Mouse (Mus musculus): Measurements from ENCODE around the gene Gm20503. TPM values are rescaled to one million over a fixed set of nuclear protein-coding genes. Genes with fewer than 3 reads are reported as not detected.

The Gm20503 gene
- polyA plus RNA-seq, 1 experiment, result not detected

- Histone ChIP-seq H3K4me3 (ENCODE audit: insufficient read depth, low read length) (no peak overlapping the region), H3K27ac (ENCODE audit: insufficient read depth, low read length) (no peak overlapping the region), H3K4me1 (ENCODE audit: control insufficient read depth, insufficient read depth, low read length) (no peaks in the 10 kb centered on the region)
- TF ChIP-seq POLR2A (IDR thresholded peaks at IDR 0.05; ENCODE audit: low read depth, low read length) (no peak), CTCF (IDR thresholded peaks at IDR 0.05; ENCODE audit: borderline replicate concordance, insufficient read depth, low read length) (no peak)
Measured at GRCm38 (mm10) chr4:59069276-59069675, 66.3 kb downstream of the Gm20503 start.

GRCm38 (mm10) chr4:59083430-59083829, 80.4 kb downstream of the Gm20503 start:
- Histone ChIP-seq H3K4me1 (ENCODE audit: control insufficient read depth, insufficient read depth, low read length) (no peaks in the 10 kb centered on the region), H3K4me3 (ENCODE audit: insufficient read depth, low read length) (no peak overlapping the region), H3K27ac (ENCODE audit: insufficient read depth, low read length) (no peak overlapping the region)
- no peak for TF ChIP-seq POLR2A (IDR thresholded peaks at IDR 0.05; ENCODE audit: low read depth, low read length)
- TF ChIP-seq CTCF (IDR thresholded peaks at IDR 0.05; ENCODE audit: borderline replicate concordance, insufficient read depth, low read length), result no peak

GRCm38 (mm10) chr4:59089391-59089790, 86.4 kb downstream of the Gm20503 start:
- TF ChIP-seq POLR2A (IDR thresholded peaks at IDR 0.05; ENCODE audit: low read depth, low read length), result no peak
- TF ChIP-seq CTCF (IDR thresholded peaks at IDR 0.05; ENCODE audit: borderline replicate concordance, insufficient read depth, low read length), result no peak
- H3K27ac ChIP-seq (ENCODE audit: insufficient read depth, low read length), result no peak overlapping the region
- H3K4me1 ChIP-seq (ENCODE audit: control insufficient read depth, insufficient read depth, low read length), result no peaks in the 10 kb centered on the region
- H3K4me3 ChIP-seq (ENCODE audit: insufficient read depth, low read length), result no peak overlapping the region

Other genes starting within 250 kb of the Gm20503 start
- 0.12 and 0.32 TPM in 2 replicates for gene Olfr267, start 215.5 kb upstream of the Gm20503 start, polyA plus RNA-seq (2011; ENCODE audit: insufficient read length, low read depth, missing spikeins)
- 103 and 129 TPM in 2 replicates for gene Ecpas, start 90.5 kb upstream of the Gm20503 start, polyA plus RNA-seq (2011; ENCODE audit: insufficient read length, low read depth, missing spikeins)
- 1.1 TPM in 1 of 2 replicates, not detected in the other for gene Zkscan16, start 59.6 kb upstream of the Gm20503 start, polyA plus RNA-seq (2011; ENCODE audit: insufficient read length, low read depth, missing spikeins)
- 21.6 and 27.7 TPM in 2 replicates for gene Ptgr1, start 16.1 kb upstream of the Gm20503 start, polyA plus RNA-seq (2011; ENCODE audit: insufficient read length, low read depth, missing spikeins)
- gene Dnajc25, start 8.1 kb upstream of the Gm20503 start, polyA plus RNA-seq (2011; ENCODE audit: insufficient read length, low read depth, missing spikeins), result 24.9 and 30.3 TPM in 2 replicates
- 106 and 124 TPM in 2 replicates for gene Gng10, start 31.9 kb downstream of the Gm20503 start, polyA plus RNA-seq (2011; ENCODE audit: insufficient read length, low read depth, missing spikeins)
- not detected in 2 replicates for gene AI481877, start 135.8 kb downstream of the Gm20503 start, polyA plus RNA-seq (2011; ENCODE audit: insufficient read length, low read depth, missing spikeins)
- 87.0 and 107 TPM in 2 replicates for gene Ugcg, start 186.0 kb downstream of the Gm20503 start, polyA plus RNA-seq (2011; ENCODE audit: insufficient read length, low read depth, missing spikeins)

All from embryonic fibroblast, embryonic 13.5 days (primary cell).